Mouse (Mus musculus): ENCODE results near the gene Mxi1. TPM values are rescaled to one million over a fixed set of nuclear protein-coding genes. Genes with fewer than 3 reads are reported as not detected.

Mxi1 gene
- polyA plus RNA-seq (2012; rRNA removed; ENCODE audit: low replicate concordance): 19.2 and 21.6 TPM in 2 replicates

DNA sequence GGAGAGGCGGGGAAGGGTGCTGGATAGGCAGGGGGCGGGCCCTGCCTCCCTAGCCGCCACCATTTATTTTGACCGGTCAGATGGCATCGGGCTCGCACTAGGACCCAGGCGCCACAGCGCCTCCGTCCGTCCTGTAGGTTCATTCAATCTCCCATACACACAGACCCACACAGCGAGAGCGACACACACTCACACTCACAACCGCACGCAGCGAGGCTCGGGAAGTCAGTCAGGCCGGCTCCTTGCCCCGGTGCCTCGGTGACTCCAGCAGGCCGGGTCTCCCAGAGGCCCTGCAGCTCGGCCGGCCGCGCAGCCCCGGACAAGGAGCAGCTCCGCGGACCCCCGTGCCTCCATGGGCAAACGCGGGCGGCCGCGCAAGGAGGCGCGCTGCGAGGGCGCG lies at the start of gene Mxi1:
Gene Mxi1, plus strand, starts transcription at position 171 of the 400 bp plus-strand sequence.

DNA sequence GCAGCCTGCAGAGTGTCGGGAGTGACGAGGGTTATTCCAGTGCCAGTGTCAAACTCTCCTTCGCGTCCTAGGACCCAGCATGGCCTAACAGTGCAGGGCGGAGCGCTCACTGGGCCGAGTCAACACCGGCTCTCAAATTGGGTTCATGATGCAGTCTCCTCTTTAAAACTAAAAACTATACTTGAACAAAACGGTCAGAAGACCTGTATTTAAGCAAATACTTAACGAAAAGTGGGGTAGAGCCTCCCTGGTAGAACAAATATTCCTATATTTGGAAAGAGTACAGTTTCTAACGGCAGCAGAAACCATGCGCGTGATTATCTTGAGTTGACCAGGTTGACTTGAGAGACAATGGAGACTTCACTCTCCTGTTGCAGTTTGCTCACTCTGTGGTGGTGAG lies 61.3 kb downstream of the Mxi1 start, which contains the start of gene Gm10197:
Gene Gm10197, minus strand, starts transcription at position 101 of the 400 bp plus-strand sequence.

DNA sequence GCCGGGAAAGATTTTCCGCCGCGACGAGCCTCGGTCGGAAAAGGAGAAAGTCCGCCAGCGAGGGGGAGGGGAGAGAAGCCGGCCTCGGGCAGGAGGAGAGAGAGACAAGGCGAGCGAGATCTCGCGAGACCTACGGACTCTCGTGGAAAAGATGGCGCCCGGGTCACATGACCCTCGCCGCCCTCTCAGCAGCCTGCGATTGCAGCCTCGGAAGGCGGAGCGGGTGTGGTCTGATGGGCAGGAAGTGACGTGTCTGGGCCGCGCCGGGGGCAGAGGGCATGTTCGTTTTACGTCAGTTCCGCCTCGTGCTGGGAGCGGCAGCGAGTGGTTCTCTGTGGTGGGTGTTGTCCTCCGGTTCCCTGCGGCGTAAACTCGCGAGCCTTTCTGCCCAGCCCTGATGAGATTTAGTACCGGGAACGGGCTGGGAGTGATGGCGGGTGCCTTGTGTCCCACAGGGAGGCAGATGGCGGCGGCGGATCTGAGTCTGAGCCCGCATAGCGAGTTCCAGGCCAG lies 80.2 kb downstream of the Mxi1 start, which contains the start of gene Smndc1:
Gene Smndc1, minus strand, starts transcription at position 84 of the 513 bp plus-strand sequence.

Other genes with a start within 250 kb of the Mxi1 start
- 38.8 and 52.1 TPM in 2 replicates for gene Add3, start 170.1 kb upstream of the Mxi1 start, polyA plus RNA-seq (2012; rRNA removed; ENCODE audit: low replicate concordance)
- gene Gm10197, start 61.2 kb downstream of the Mxi1 start, polyA plus RNA-seq (2012; rRNA removed; ENCODE audit: low replicate concordance): not detected in 2 replicates
- gene Smndc1, start 80.1 kb downstream of the Mxi1 start, polyA plus RNA-seq (2012; rRNA removed; ENCODE audit: low replicate concordance): 3.0 and 5.9 TPM in 2 replicates
- gene Dusp5, start 218.6 kb downstream of the Mxi1 start, polyA plus RNA-seq (2012; rRNA removed; ENCODE audit: low replicate concordance): 4.7 and 11.1 TPM in 2 replicates

Data from mammary gland, adult 2 months (tissue).